Mouse (Mus musculus): ENCODE data around the gene Zfp292. TPM values are rescaled to one million over a fixed set of nuclear protein-coding genes. Genes with fewer than 3 reads are reported as not detected.

Zfp292 gene
- polyA plus RNA-seq (2017; shearing (Covaris generic)), result 49.7 TPM

DNA sequence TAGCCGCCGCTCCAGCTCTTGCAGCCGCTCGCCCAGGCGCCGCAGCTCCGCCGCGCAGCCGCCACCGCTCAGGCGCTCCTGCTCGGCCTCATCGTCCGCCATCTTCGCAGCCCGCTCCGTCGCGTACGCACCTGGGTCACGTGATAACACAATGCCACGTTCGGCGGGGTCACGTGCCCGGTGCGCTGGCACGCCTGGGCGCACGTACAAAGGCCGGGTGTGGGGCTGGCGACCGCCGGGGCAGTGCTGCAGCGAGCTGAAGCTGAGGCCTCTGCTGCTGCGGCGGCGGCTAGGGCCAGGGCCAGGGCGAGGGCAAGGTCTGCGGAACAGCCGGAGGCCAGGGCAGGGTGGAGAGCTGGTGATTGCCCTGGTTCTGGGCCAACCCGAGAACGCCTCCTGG, at the start of gene Zfp292:
Gene Zfp292 (minus strand): TSS at position 143 of the 400 bp plus-strand sequence.

GRCm38 (mm10) chr4:34893479-34893878, 10.7 kb upstream of the Zfp292 start, which contains the start of gene Cga:
Cga (plus strand) TSS chr4:34893779.

GRCm38 (mm10) chr4:34777677-34778527, 104.9 kb downstream of the Zfp292 start, which contains the start of gene Smim8:
Smim8 (minus strand) TSS chr4:34778423.

GRCm38 (mm10) chr4:34756163-34756562, 126.6 kb downstream of the Zfp292 start, which contains the start of gene Gm136:
Gm136 (minus strand) TSS chr4:34756263.

Other genes with a start within 250 kb of the Zfp292 start
- gene Slc35a1, start 195.5 kb downstream of the Zfp292 start, polyA plus RNA-seq (2017; shearing (Covaris generic)), result 27.4 TPM
- not detected for gene Cfap206, start 152.8 kb downstream of the Zfp292 start, polyA plus RNA-seq (2017; shearing (Covaris generic))
- gene Gm136, start 126.7 kb downstream of the Zfp292 start, polyA plus RNA-seq (2017; shearing (Covaris generic)), result not detected
- 78.3 TPM for gene Smim8, start 104.5 kb downstream of the Zfp292 start, polyA plus RNA-seq (2017; shearing (Covaris generic))
- gene Cga, start 10.8 kb upstream of the Zfp292 start, polyA plus RNA-seq (2017; shearing (Covaris generic)), result not detected